Mouse (Mus musculus) lung, postnatal 36 days (tissue): ENCODE data around the gene Mfap4.

Experiments used
- DNase-seq: peaks from one replicate; pipeline ENCODE4 v3.0.0; 2022; ENCODE audit warnings: mixed read lengths

Gene Mfap4

DNA sequence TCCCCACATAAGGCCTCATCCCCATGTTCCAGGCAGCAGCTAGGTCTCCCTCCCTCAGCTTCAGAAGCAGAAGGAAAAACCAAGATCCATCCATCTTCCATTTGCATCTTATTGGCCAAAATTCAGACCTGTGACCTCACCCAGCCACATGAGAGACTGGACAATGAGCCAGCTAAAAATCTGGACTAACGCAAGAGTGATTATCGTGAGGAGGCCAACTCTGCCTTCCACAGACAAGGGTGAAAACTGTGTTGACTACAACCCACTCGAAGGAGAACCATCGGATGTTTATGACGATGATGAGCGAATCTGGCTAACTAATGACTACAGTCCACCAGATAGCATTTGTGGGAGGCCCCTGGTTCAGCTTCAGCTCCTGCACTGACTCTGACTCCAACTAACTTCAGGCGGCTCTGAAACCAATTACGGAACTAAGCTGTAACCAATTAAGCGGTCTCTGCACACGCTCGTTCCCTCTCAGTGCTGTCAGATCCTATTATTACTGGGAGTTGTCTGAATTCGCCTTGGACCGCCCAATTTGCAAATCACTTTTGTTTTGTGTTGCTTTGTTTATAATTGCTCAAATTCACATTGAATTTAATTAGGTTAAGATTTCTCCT, 1.9 kb upstream of the Mfap4 start:
- DNase-seq, result no peak

DNA sequence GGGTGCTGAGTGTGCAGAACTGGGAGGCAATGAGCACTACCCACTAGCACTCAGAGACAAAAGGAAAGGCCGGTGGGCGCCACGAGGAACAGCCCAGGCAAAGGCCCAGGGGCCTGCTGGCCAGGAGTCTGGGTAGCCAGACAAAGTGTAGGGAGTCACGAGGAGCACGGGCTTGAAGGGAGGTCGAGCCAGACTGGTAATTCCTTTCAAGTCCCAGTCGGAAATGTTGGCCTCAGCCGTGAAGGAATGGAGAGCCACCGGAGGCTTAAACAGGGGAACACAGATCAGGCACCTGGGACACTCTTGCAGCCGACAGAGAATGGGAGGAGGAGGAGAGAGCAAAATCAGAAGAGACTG, 997 bp upstream of the Mfap4 start:
- DNase-seq, result no peak

DNA sequence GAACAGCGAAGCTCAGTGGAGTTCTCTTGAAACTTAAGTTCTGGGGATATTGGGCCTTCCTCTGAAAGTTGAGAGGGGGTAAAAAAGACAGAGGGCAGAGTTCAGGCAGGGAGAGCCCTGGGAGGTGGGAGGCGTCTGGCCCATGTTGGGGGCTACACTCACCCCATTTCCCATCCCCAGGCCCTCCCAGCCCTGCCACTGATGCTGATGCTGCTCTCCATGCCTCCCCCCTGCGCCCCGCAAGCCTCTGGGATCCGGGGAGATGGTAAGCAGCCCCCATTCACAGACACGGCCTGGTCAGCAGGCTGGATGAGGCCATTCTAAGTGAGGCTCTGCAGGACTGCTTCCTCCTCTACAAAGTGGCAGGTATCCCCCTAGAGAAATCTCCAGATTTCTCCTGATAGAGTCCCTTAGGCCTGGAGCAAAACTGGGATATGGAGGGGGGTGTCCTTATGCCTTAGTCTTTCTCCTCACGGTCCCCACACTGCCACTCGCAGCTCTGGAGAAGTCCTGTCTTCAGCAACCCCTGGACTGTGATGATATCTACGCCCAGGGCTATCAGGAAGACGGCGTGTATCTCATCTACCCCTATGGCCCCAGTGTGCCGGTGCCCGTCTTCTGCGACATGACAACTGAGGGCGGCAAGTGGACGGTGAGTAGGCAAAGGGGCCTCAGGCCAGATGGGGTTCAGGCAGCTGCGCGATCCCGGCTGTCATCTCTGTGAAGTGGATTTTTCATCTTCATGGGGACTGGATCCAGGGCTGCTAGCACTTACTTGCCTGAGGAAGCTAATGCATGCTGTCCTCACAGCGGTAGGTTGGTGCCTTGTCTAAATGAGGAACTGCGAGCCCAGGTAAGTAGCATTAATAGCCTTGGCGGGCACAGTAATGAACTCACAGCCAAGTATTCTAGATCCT, 568 bp downstream of the Mfap4 start:
- DNase-seq, result no peak

GRCm38 (mm10) chr11:61486458-61487219, 1.4 kb downstream of the Mfap4 start:
- no peak for DNase-seq

GRCm38 (mm10) chr11:61487401-61487800, 2.2 kb downstream of the Mfap4 start:
- peak; percentile 76 for DNase-seq

DNA sequence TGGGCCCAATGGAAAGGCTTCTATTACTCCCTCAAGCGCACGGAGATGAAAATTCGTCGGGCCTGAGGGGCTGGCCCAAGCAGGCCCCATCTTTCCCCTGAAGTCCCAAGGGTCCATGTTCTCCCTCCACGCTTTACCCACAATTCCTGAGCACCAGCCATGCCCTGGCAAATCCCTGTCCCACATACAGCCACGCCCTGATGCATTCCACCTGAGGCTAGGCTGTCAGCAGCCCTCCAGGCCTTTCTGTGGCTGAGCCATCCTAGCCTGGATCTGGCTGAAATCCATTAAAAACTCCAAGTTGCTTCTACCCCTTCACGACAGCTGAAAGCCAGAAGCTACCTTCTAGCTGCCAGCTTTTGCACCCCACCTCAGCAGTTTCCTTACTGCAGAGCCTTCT, 2.7 kb downstream of the Mfap4 start:
- DNase-seq, result no peak

DNA sequence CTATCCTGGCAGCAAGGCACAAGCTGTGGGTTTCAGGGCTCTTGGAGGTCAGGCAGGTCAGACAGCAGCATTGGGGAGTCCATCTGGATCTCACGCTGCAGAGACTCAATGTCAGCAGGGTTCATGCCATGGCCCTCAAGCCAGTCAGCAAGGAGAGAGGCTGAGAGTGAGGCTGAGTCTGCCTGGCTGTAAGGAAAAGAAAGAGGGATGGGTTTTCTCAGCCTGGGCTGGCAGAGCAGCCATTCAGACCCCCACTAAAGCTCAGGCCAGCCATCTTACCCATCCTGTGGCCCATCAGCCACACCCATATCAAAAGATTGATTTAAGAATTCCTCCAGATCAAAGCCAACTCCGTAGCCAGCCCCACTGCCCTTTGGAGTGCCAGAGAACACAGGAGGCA, 3.9 kb downstream of the Mfap4 start:
- DNase-seq, result no peak

DNA sequence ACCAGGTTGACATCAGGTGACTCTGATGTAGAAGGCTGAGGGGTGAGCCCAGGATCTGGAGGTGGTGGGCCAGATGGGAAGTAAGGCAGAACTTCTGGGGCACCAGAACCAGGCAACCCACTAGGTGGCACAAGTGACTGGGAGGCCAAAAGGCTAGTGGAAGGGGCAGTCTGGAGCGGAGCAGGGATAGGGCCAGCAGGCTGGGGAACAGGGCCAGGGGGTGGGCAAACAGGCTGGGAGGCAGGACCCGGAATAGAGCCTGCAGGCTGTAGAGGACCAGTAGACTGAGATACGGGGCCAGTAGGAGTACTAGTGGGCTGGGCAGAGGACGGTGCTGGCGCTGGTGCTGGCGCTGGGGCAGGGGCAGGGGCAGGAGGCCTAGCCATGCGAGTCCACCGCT, 4.6 kb downstream of the Mfap4 start:
- no peak for DNase-seq

DNA sequence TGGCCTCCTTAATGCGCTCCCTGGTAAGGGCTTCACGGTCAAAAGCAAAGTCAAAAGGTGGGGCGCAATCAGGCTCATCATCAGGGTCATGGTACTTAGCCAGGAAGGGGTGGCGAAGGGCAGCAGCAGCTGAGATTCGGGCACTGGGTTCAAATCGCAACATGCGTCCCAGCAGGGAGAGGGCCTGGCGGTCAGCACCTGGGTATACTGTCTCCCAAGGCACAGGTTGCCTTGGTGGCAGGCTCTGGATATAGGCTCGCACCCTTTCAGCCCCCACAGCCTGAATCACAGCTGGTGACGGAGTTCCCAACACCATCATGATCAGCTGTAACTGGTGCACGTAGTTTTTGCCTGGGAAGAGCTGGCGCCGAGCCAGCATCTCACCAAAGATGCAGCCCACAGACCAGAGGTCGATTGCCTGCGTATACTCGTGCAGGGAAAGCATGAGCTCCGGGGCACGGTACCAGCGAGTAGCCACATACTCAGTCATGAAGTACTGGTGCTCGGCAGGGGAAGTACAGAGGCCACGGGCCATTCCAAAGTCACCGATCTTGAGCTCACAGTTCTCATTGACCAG, 5.8 kb downstream of the Mfap4 start:
- DNase-seq, result no peak

GRCm38 (mm10) chr11:61492749-61493401, 7.6 kb downstream of the Mfap4 start:
- DNase-seq, result no peak

GRCm38 (mm10) chr11:61493525-61494128, 8.4 kb downstream of the Mfap4 start:
- peak; percentile 35 for DNase-seq

DNA sequence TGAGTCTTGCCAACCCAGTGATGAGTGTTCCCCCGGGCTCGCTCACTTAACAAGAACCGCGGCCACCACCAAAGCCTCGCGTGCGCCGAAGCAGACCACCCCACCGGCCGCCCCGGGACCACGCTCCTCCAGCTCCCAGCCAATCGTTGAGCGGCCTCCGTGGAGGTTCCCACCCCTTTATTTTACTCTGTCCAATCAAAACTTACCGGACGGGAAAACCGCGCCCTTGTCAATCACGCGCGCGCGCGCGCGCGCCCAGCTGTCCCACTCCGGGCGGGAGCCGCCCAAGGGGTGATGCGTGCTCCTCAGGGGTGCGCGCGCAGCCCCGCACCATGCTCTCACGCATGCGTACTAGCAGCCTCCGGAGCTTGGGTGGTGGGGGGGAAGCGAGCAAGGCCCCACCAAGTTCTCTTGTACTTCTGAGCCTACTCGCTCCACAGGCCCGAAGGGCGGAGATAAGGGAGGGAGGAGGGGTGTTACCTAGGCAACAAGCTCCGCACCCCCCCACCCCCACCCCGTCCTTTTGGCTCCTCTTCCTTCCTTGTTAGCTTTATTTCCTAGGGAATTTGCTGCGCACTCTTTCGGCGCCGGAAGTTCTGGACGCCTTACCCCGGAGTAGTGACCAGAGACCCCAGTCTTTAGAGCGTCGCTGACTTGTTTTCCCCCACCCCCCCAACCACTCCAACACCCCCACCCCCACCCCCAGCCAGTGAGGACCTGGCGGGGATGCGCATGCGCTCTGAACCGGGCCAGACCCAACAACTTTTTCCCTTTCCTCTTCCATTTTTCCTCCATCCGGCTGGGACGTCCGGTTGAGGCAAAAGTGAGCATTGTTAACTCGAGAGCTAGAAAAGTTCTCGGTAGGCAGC, 9.1 kb downstream of the Mfap4 start, which contains the start of gene Mapk7:
TSS of gene Mapk7 (minus strand) at position 278 of the 869 bp plus-strand sequence.
- DNase-seq, result peak; percentile 98

DNA sequence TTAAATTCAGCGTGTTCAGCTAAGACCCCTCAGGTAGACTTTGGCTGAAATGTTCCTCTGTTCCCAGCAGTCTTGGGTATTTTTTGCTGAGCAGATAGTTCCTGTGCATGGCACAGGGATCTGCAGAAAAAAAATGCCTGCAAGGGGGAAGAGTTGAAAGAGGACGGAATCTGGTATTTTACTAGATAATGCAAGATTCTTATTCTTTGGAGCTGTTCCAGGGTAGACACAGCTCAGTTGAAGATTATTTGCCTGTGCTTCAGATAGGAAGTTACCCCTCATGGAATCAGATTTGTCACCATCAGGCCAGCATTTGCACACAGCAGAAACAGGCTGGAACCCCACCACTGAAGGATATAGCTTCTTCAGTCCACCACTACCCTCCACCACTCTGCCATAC, 10.3 kb downstream of the Mfap4 start:
- no peak for DNase-seq

DNA sequence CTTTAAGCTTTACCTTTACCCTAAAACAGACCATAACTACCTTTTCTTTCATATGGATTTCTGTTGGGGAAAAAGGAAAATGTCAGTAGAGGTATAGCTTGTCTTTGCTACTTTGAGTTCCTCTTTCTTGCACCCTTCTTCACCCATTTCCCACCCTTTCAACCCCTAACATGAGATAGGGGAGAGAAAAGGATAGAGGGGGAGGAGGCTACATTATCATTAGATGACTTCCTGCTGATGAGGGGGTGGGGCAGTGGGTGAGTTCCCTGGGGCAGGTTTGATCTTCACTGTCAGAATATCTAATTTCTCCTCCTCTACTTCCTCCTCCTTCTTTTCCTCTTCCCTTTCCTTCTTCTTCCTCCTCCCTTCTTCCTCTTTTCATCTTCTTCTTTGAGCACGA, 12.3 kb downstream of the Mfap4 start:
- no peak for DNase-seq

DNA sequence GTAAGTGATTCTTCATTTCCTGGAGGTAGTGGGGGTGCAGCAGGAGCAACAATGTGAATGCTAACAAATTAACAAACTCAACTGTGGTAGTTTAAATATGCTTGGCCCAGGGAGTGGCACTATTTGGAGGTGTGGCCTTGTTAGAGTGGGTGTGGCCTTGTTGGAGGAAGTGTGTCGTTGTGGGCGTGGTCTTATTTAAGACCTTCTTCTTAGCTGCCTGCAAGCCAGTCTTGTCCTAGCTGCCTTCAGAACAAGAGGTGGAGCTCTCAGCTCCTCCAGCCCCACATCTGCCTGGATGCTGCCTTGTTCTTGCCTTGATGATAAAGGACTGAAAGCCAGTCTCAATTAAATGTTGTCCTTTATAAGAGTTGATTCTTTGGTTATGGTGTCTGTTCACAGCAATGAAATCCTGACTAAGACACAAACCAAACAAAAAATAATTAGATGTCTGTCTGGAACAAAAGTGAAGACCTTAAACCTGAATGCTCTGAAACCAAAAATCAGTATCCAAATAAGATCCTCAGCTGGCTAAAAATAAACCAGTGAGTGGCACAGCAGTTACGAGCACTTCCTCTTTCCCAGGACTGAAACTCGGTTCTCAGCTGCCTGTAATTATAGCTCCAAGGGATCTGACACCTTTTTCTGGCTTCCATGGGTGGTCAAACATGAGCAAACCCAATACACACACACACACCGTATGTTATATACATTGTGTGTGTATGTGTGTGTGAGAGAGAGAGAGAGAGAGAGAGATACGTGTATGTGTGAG, 13.7 kb downstream of the Mfap4 start:
- peak; percentile 41 for DNase-seq

DNA sequence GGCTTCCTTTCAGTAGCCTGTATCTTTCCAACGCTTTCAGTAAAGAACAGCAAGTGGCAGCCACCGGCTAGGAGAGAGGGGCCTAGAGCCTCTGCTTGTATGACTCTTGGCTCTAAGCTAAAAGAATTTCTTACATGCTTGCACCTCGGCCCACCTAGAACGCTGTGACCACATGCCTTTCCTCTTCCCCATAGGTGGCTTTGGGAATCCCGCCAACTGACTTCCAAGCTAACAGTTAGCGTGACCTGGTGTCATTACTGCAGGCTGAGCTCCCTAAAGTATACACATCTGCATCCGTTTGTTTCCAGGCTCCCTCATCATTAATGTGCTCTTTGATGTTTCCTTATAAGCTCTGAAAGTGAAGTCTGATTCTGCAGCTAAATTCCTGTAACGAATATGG, 18.7 kb downstream of the Mfap4 start:
- no peak for DNase-seq

GRCm38 (mm10) chr11:61504713-61505257, 19.6 kb downstream of the Mfap4 start, which contains the start of gene B9d1:
TSS of gene B9d1 (plus strand) at chr11:61505144.
- peak; percentile 98 for DNase-seq

- peak; percentile 82 for DNase-seq
These were observed 29.7 kb downstream of the Mfap4 start for GRCm38 (mm10) chr11:61514953-61515352.

DNA sequence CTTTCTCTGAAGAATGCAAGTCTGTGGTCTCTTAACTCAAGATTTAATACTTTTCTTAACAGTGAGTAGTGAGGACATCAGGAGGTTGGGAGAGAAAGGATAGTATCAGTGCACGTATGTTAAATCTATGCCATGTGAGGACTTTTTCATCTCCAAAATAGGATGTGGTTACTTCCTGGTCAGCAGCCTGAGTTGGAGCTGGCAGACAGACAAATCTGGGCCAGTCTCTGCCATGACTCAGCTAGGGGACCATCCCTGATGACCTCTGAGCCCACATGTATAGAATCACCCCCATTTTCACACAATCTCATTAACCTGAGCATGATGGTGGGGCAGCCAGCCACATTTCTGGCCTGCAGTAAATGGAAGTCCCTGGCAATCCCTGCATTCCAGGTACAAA, 32.7 kb downstream of the Mfap4 start:
- DNase-seq, result no peak

- no peak for DNase-seq
These were observed 33.6 kb downstream of the Mfap4 start for GRCm38 (mm10) chr11:61518871-61519270.
